Mouse (Mus musculus) A20 (cell line): ENCODE data around the gene Vmn2r99.

Experiments
- DNase-seq: peaks from one replicate; pipeline ENCODE4 v3.0.0-alpha.2; 2011; ENCODE audit warnings: low read depth, low spot score

Gene Vmn2r99

DNA sequence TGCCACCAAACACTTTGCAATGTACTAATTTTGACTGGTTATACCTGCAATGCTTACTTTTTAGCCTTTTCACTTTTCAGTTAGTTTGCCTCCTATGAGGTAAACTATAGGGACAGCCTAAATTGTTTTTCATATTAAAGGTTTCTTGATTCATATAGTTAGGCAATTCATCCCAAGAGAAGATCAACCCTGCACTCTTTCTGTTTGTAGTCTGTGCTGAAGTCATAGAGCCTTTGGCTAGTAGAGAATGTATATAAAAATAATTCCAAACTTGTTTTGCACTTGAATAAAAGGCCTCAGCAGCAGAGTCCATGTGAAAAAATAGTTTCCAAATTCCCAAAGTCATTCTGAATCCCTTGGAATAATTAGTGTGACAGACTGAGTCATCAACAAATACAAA, at the start of gene Vmn2r99:
TSS of gene Vmn2r99 (plus strand) at position 301 of the 400 bp plus-strand sequence.
- DNase-seq = no peak

DNA sequence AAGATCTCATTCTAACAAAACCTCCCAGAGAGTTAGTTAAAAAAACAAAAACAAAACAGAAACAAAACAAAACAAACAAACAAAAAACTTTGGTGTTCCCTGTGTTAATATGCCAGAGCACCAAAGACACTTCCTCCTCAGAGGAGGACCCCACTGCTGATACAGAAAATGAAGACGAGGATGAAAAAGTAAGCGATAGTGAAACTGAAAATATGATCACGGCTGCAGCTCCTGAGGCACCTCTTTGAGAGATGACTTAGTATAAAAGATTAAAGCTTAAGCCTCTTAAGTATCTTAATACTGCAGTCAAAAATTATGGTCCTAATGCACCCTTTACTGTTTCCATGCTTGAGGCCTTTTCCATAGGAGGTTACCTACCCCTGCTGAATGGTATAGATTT, 75.9 kb downstream of the Vmn2r99 start:
- DNase-seq = peak; percentile 74

DNA sequence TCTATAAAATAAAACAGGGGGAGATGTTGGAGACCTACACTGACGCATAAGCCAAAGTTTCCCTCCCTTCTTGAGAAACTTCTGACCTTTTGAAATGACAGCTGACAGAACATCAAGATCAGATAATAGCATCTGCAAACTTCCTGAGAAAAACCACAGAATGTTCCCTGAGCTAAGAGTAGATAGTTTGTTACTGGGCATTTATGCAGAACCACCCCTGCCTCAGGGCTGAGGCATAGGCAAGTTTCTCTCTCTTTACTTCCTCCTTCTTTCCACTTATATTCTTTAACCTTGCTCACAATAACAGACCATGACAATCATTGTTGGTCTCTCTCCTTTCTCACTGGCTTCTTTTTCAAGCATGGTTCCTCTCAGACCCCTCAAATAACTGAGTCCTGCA, 83.2 kb downstream of the Vmn2r99 start:
- DNase-seq = peak; percentile 62
